Mouse (Mus musculus): ENCODE measurements around the gene Zfp385b.

DNA sequence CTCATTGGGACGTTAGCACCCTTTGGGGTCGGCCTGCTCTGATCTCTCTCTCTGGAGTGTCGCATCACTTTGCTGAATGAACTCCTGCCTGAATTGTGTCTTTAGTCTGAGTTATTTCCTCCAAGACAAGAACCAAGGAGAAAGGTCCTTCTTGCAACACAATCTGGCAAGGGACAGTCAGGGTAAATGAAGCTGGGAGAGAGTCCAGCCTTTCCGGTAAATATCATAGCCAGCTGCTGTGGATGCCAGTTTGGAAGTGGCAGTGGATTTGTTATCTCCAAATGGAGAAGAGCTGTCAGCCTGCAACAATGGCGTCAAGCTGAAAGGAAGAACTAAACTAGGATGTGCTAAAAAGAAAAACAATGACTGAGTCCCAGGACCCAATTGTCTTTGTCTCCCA is 436.7 kb downstream of the Zfp385b start:
- no peak for TF ChIP-seq CTCF (IDR thresholded peaks at IDR 0.05; ENCODE audit: borderline replicate concordance, insufficient read depth, low read depth, low read length)
- no peak for TF ChIP-seq POLR2A (IDR thresholded peaks at IDR 0.05; ENCODE audit: borderline replicate concordance, insufficient read depth, low read length)

Measured in cerebellum, adult 2 months (tissue).